Mouse (Mus musculus) left cerebral cortex, adult 8-10 months (tissue): ENCODE measurements at regions not wholly inside any gene's neighbourhood (a gene's known extent, or its start where the extent isn't known, plus 50 kb on each side); places are given as distances from the start of the nearest gene placed in this dataset.

Experiments used
- DNase-seq, 2 experiments: peaks; one replicate each; pipeline ENCODE4 v3.0.0; 2022; ENCODE audit warnings: low spot score in 2 of 2

- DNase-seq: peak in 1 of 2 experiments; percentile 20
Measured at GRCm38 (mm10) chr1:29057339-29057738, 277.3 kb upstream of the Gm597 start.

- DNase-seq: no peak
Measured at GRCm38 (mm10) chr1:29013791-29014190, 233.7 kb upstream of the Gm597 start.

GRCm38 (mm10) chr1:29001184-29001583 is 221.1 kb upstream of the Gm597 start:
- DNase-seq: no peak

GRCm38 (mm10) chr1:28970941-28971340 is 190.9 kb upstream of the Gm597 start:
- peak in 1 of 2 experiments; percentile 16 for DNase-seq
